ENCODE assay signal across 14 mouse cellular contexts in genomic region chr13:83724196-83724595, GRCm38 (mm10).
DNase-seq lines count a peak whose midpoint lies in the region; ATAC-seq and TF ChIP-seq lines count a peak whose summit lies in the region.
"Had no signal": no experiment of that assay in that cellular context is flagged by ENCODE, and none has a peak within 500 bp of the region (broad histone marks: within the 10 kb centered on the region; RNA-seq: fewer than 3 reads in every experiment).

No protein-coding gene starts in this region.

- no peak for TF ChIP-seq CTCF in heart, postnatal 0 days (IDR thresholded peaks at IDR 0.05; ENCODE audit: low read depth)
- no peak for TF ChIP-seq CTCF in lung, postnatal 0 days (IDR thresholded peaks at IDR 0.05)

- H3K4me3 ChIP-seq in heart, postnatal 0 days (ENCODE audit: low read depth, low read length) = no peak overlapping the region
- H3K4me3 ChIP-seq in embryonic facial prominence, embryonic 14.5 days (ENCODE audit: low read depth, low read length) = no peak overlapping the region
- H3K4me3 ChIP-seq in hindbrain, embryonic 14.5 days (replicated peaks; ENCODE audit: low read length) = peak overlapping the region; percentile 90
- peak overlapping the region; percentile 90 for H3K4me3 ChIP-seq in neural tube, embryonic 12.5 days
- H3K4me3 ChIP-seq in lung, postnatal 0 days (ENCODE audit: low read depth, low read length) = no peak overlapping the region
- H3K4me3 ChIP-seq: liver, embryonic 12.5 days had no signal

- H3K9ac ChIP-seq in heart, postnatal 0 days (replicated peaks; ENCODE audit: low read depth, low read length) = no peak overlapping the region
- no peak overlapping the region for H3K9ac ChIP-seq in embryonic facial prominence, embryonic 14.5 days (ENCODE audit: low read depth, low read length)
- H3K9ac ChIP-seq in hindbrain, embryonic 14.5 days = peak overlapping the region; percentile 100
- H3K9ac ChIP-seq in neural tube, embryonic 12.5 days = peak overlapping the region; percentile 100
- H3K9ac ChIP-seq in lung, postnatal 0 days (replicated peaks; ENCODE audit: low read depth) = no peak overlapping the region
- H3K9ac ChIP-seq: liver, embryonic 12.5 days had no signal

- H3K9me3 ChIP-seq in heart, postnatal 0 days (replicated peaks; ENCODE audit: control insufficient read depth, low read length) = 0 out of 2 replicates have a peak, but pooled peaks cover 3% of the 10 kb centered on the region
- H3K9me3 ChIP-seq in embryonic facial prominence, embryonic 14.5 days (ENCODE audit: control insufficient read depth, low read length) = no peaks in the 10 kb centered on the region; the same call in 1 of the 2 replicates
- no peaks in the 10 kb centered on the region for H3K9me3 ChIP-seq in hindbrain, embryonic 14.5 days (ENCODE audit: control insufficient read depth, low read length)
- no peaks in the 10 kb centered on the region for H3K9me3 ChIP-seq in neural tube, embryonic 12.5 days
- H3K9me3 ChIP-seq in lung, postnatal 0 days (ENCODE audit: low read length) = no peaks in the 10 kb centered on the region
- H3K9me3 ChIP-seq: liver, embryonic 12.5 days had no signal

- ATAC-seq in heart, postnatal 0 days (ENCODE audit: insufficient read depth, low read depth) = no peak
- no peak for ATAC-seq in embryonic facial prominence, embryonic 14.5 days (ENCODE audit: low read depth)
- ATAC-seq in hindbrain, embryonic 14.5 days (ENCODE audit: low FRiP score) = no peak
- no peak for ATAC-seq in neural tube, embryonic 12.5 days (ENCODE audit: low FRiP score, low read depth)
- ATAC-seq in lung, postnatal 0 days = no peak

- no peak overlapping the region for H3K4me2 ChIP-seq in heart, postnatal 0 days (ENCODE audit: low read depth, low read length)
- H3K4me2 ChIP-seq in embryonic facial prominence, embryonic 14.5 days (ENCODE audit: low read depth, low read length) = peak overlapping the region; percentile 24; the same call in 1 of the 2 replicates
- peak overlapping the region; percentile 87 for H3K4me2 ChIP-seq in hindbrain, embryonic 14.5 days (replicated peaks)
- H3K4me2 ChIP-seq in neural tube, embryonic 12.5 days (replicated peaks) = peak overlapping the region; percentile 72
- H3K4me2 ChIP-seq in lung, postnatal 0 days (replicated peaks; ENCODE audit: low read depth, low read length) = no peak overlapping the region
- H3K4me2 ChIP-seq: liver, embryonic 12.5 days had no signal

- no peak overlapping the region for H3K27ac ChIP-seq in heart, postnatal 0 days (ENCODE audit: low read depth)
- H3K27ac ChIP-seq in embryonic facial prominence, embryonic 14.5 days (replicated peaks; ENCODE audit: low read depth, low read length) = no peak overlapping the region
- peak overlapping the region; percentile 100 for H3K27ac ChIP-seq in hindbrain, embryonic 14.5 days
- peak overlapping the region; percentile 100 for H3K27ac ChIP-seq in neural tube, embryonic 12.5 days
- H3K27ac ChIP-seq in lung, postnatal 0 days (ENCODE audit: low read length) = no peak overlapping the region
- H3K27ac ChIP-seq: kidney, postnatal 0 days; liver, embryonic 12.5 days had no signal

- peaks cover 99% of the 10 kb centered on the region for H3K27me3 ChIP-seq in heart, postnatal 0 days (ENCODE audit: control insufficient read depth, insufficient read depth, low read length)
- H3K27me3 ChIP-seq in embryonic facial prominence, embryonic 14.5 days (replicated peaks; ENCODE audit: control insufficient read depth, insufficient read depth, low read length) = peaks cover 92% of the 10 kb centered on the region
- H3K27me3 ChIP-seq in hindbrain, embryonic 14.5 days (ENCODE audit: control insufficient read depth, insufficient read depth, low read length) = no peaks in the 10 kb centered on the region
- H3K27me3 ChIP-seq in neural tube, embryonic 12.5 days (replicated peaks) = peaks cover 4% of the 10 kb centered on the region; the same call in 1 of the 2 replicates
- peaks cover 88% of the 10 kb centered on the region for H3K27me3 ChIP-seq in lung, postnatal 0 days (replicated peaks; ENCODE audit: insufficient read depth, low read length)

- peak; percentile 2 for DNase-seq in heart, postnatal 0 days (ENCODE audit: low spot score)
- no peak for DNase-seq in heart, adult 9 months (ENCODE audit: low spot score in 2 of 2)
- no peak for DNase-seq in embryonic facial prominence, embryonic 14.5 days (ENCODE audit: low spot score)
- peak; percentile 48 for DNase-seq in hindbrain, embryonic 14.5 days (ENCODE audit: low spot score)
- DNase-seq in lung, postnatal 0 days (ENCODE audit: low spot score) = no peak
- no peak for DNase-seq in kidney, postnatal 25 days
- no peak for DNase-seq in adrenal gland, postnatal 36 days
- DNase-seq: adrenal gland, adult 2 months; heart, adult 18-20 months; heart, postnatal 36 days; lung, postnatal 36 days had no signal

- 27% methylated on average over 3 of the region's 3 CpGs for WGBS in heart, postnatal 0 days
- 26% methylated on average over 3 of the region's 3 CpGs for WGBS in embryonic facial prominence, embryonic 14.5 days
- WGBS in hindbrain, embryonic 14.5 days = 11% methylated on average over 3 of the region's 3 CpGs
- WGBS in neural tube, embryonic 12.5 days = 15% methylated on average over 3 of the region's 3 CpGs
- WGBS in lung, postnatal 0 days = 18% methylated on average over 3 of the region's 3 CpGs

- no peak for TF ChIP-seq EP300 in heart, postnatal 0 days (IDR thresholded peaks at IDR 0.05; ENCODE audit: low read depth)
- no peak for TF ChIP-seq EP300 in lung, postnatal 0 days (IDR thresholded peaks at IDR 0.05)

- no peaks in the 10 kb centered on the region for H3K36me3 ChIP-seq in heart, postnatal 0 days (replicated peaks; ENCODE audit: control insufficient read depth, insufficient read depth, low read length)
- H3K36me3 ChIP-seq in embryonic facial prominence, embryonic 14.5 days (ENCODE audit: control insufficient read depth, insufficient read depth, low read length) = no peaks in the 10 kb centered on the region
- no peaks in the 10 kb centered on the region for H3K36me3 ChIP-seq in hindbrain, embryonic 14.5 days (replicated peaks; ENCODE audit: control insufficient read depth, insufficient read depth)
- H3K36me3 ChIP-seq in neural tube, embryonic 12.5 days = peaks cover 2% of the 10 kb centered on the region; the same call in 1 of the 2 replicates
- H3K36me3 ChIP-seq in lung, postnatal 0 days (ENCODE audit: insufficient read depth, low read length) = no peaks in the 10 kb centered on the region
- H3K36me3 ChIP-seq: liver, embryonic 12.5 days had no signal

- H3K4me1 ChIP-seq in heart, postnatal 0 days (ENCODE audit: control insufficient read depth, insufficient read depth) = peaks cover 4% of the 10 kb centered on the region; the same call in 1 of the 2 replicates
- peaks cover 4% of the 10 kb centered on the region; the same call in 1 of the 2 replicates for H3K4me1 ChIP-seq in embryonic facial prominence, embryonic 14.5 days (ENCODE audit: control insufficient read depth, insufficient read depth, low read length)
- H3K4me1 ChIP-seq in hindbrain, embryonic 14.5 days (replicated peaks; ENCODE audit: control insufficient read depth, insufficient read depth, low read length) = peaks cover 3% of the 10 kb centered on the region; the same call in 1 of the 2 replicates
- H3K4me1 ChIP-seq in neural tube, embryonic 12.5 days = no peaks in the 10 kb centered on the region
- no peaks in the 10 kb centered on the region for H3K4me1 ChIP-seq in lung, postnatal 0 days (ENCODE audit: insufficient read depth, low read depth, low read length)

Comparison
In these comparisons a context has a peak if more than half of its experiments do, and no peak if none do; other contexts are left out.
1. DNase-seq: peak in heart, postnatal 0 days (single experiment) and hindbrain, embryonic 14.5 days (single experiment); none in heart, adult 9 months (0 of 2), embryonic facial prominence, embryonic 14.5 days (single experiment), lung, postnatal 0 days (single experiment), kidney, postnatal 25 days (0 of 2) and adrenal gland, postnatal 36 days (0 of 2).
2. H3K27ac ChIP-seq: peak in hindbrain, embryonic 14.5 days (single experiment) and neural tube, embryonic 12.5 days (single experiment); none in heart, postnatal 0 days (single experiment), embryonic facial prominence, embryonic 14.5 days (single experiment) and lung, postnatal 0 days (single experiment).
3. H3K4me2 ChIP-seq: peak in embryonic facial prominence, embryonic 14.5 days (single experiment), hindbrain, embryonic 14.5 days (single experiment) and neural tube, embryonic 12.5 days (single experiment); none in heart, postnatal 0 days (single experiment) and lung, postnatal 0 days (single experiment).
4. H3K4me3 ChIP-seq: peak in hindbrain, embryonic 14.5 days (single experiment) and neural tube, embryonic 12.5 days (single experiment); none in heart, postnatal 0 days (single experiment), embryonic facial prominence, embryonic 14.5 days (single experiment) and lung, postnatal 0 days (single experiment).
5. H3K9ac ChIP-seq: peak in hindbrain, embryonic 14.5 days (single experiment) and neural tube, embryonic 12.5 days (single experiment); none in heart, postnatal 0 days (single experiment), embryonic facial prominence, embryonic 14.5 days (single experiment) and lung, postnatal 0 days (single experiment).